Mouse (Mus musculus) MN1 (cell line): ENCODE data around the gene Irf3.

Experiments
- DNase-seq: peaks from one replicate; pipeline ENCODE4 v3.0.0-alpha.2; 2016; ENCODE audit warnings: low spot score

The Irf3 gene

DNA sequence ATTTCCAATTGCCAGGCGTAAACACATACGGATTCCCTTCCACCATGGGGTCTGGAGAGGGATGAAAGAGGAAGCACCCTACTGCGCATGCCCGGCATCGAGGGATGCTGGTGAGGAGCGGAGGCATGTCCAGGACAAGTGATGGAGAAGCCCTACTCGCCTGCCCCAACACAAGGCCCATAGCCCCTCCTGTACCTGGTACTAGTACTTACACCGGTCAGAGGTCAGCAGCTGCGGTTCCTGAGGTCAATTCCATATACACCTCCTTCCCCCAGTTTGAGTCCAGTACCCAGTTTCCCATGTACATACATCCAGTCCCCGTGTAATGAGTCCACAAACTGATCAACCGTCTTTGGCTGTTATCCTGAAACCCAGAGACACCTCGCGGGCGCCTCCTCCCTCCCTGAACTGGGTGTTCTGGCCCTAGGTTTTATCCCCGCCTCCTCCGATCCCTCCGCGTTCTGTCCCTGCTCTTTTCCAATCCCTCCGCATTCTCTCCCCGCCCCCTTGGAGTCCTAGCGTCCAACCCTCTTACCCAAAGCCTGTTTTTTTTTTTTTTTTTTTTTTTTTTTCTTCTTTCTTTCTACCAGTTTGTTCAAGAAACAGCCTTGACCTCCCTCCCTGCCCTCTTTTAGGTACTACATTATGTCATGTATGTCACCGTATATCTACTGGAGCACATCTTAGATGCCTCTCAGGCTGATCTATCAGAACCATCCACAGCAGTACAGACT, 22.9 kb upstream of the Irf3 start, which contains the start of gene Cpt1c:
Gene Cpt1c, minus strand, starts transcription at position 469 of the 734 bp plus-strand sequence.
- DNase-seq, result peak; percentile 93

DNA sequence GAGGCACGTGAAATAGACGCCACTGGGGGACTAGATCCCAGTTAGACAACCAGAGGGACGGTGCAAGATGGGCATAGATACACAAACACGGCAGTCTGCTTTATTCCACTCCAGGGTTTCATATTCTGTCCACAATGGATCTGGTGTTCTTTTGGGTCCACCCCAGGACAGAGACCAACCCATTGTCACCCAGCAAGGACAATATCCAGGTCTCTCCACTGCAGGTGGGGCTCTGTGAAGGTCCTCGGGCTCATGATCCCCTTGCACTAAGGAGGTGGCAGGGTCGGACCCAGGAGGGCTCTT, 22.4 kb upstream of the Irf3 start:
- no peak for DNase-seq

DNA sequence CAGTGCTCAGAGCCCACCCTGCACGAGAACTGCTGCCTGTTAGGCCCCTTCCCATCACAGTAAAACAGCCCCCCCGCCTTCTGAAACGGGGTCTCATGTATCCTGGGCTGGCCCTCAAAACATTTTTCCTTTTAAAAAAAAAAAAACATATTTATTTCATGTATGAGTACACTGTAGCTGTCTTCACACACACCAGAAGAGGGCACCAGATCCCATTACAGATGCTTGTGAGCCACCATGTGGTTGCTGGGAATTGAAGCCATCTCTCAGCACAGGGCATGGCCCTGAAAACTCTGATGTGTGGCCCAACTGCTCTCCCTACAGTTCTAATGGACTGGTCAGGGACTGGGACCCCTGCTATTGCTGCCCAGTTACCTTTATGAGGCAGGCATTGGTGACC, 19.1 kb upstream of the Irf3 start:
- no peak for DNase-seq

DNA sequence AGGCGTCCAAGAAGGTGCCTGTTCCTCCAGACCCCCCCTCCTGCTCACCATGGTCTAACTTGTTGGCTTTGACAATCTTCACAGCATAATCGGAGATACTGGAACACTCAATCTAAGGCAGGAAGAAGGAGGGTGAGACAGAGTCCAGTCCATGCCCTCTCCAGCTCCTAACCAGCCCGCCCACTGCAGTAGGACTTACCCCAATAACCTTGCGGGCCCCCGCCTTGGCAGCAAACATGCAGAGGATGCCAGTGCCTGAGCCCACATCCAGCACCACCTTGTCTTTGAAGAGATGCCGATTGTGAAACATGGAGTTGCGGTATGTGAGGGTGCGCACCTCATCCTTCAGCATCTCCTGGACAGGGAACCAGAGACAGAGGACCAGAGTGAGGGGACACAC, 15.9 kb upstream of the Irf3 start:
- DNase-seq, result no peak

DNA sequence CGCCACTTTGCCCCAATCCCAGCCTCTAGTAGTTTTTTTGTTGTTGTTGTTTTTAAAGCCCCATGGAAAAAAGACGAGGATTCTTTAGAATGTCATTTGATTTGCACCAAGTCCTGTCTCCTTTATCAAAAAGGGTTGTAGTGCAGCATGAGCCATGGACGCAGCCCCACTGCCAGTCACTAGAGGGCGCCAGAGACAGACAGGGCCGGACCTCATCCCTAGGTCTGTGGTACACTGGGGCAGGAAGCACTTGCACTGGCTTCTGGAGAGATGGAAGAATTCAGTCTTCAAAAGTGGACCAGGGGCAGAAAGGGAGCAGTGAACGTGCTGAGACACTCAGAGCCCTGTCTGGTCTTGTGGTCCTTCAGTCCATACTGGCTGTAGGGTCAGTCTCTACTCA, 14.4 kb upstream of the Irf3 start:
- DNase-seq, result peak; percentile 83

DNA sequence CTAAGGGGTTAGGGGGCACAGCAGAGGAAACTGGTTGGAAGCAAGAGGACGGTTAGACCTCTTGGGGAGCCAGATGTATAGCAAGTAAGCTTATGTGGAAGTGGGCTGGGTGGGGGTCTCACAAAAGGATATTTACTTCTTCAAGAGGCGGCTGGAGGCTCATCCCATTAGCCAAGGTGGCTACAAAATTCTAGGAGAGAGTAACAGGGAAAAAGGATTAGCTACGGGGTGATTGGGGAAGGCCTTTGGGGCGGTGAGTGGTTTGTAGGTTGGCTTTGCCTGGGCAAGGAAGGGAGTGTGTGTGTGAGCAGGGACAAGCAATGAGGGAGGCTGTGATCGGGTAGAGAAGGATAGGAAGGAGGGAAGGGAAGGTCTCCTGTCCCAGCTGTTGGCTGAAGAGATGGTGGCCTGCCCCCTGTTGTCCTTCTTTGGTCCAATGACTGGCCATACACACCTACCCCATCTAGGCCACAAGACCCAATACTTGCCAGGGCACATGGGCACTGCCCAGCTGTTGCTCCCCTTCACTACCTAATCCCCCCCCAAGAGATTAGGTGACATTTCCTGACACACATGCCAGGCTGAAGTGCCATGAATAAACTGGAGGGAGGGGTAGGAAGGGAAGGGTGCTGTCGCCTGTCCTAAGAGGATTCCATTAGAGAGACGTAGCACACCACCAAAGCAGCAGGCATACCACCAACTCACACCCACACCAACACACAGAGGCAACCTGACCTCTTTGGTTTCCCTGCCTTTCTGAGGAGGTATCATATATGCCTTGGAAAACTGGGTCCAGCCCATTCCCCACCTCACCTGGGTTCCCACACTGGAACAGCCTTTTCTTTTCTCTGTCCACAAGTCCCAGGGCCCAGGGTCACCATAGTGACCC, 13.3 kb upstream of the Irf3 start:
- DNase-seq, result no peak

DNA sequence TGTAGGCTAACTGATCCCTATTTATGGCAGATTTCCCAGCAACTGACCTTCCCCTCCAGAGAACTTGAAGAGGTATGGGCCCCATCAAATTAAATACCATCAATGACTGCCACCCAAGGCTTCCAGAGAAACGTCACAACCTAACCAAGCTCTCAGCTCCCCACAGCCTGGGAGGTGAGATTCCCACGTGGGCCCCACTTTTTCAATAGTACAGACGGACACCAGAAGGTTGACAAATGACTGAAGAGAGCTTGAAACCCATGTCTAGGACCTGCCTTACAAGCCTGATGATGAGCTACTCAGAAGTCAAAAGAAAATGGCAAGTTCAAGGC, 12.6 kb upstream of the Irf3 start:
- DNase-seq, result no peak

DNA sequence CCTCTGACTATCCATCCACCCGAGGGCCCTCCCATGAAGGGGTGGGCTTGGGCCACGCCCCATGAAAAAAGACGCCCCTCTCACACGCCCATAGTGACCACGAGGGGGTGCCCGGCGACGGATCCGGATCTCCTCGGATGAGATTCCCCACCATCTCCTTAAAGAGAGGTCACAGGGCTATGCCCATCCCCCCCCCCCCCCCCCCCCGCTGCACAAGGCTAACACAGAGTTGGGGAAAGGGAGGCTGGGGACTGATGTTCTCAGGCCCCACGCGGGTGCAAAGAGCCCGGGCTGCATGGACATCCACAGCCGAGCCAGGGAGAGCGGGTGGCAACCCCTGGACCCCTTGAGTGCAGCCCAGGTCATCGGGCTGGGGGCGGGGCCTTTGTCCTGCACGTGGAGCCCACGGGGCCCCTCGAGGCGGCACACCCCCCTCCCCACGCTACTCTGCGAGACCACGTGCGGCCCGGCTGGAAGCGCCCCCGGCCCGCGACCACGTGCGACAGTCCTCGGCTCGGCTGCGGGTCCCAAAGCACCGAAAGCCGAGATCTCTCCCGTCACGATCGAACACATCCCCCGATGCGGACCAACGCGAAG, 11.8 kb upstream of the Irf3 start:
- peak; percentile 78 for DNase-seq

DNA sequence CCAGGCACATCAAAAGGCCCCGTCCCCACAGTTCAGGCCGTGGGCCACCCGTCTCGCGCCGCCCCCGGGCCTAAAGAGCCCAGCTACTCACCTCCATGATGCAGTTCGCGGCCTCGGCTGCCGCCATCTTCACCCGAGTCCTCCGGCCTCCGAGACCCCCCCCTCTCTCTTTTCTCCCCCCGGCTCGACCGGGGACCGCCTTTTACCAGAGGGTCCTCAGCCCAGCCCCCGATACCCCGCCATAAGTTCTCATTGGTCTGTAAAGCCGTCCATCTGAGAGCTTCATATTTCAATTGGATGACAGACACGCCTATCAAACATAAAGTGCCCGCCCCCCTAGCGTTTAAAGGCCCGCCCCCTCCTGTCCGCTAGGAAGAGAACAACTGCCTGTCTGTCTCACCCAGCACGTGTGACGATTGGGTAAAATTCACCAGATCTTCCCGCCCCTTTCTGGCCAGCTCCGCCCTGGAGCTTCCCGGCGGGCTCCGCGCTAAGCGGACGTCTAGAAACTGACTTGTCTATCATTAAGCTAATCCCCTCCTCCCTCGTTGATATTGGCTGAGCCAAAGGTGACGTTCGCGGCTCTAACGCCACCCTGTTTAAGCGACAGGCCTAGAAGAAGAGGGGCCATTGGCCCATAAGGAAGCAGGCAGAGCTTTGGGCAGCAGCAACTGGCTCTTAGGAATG, 11.1 kb upstream of the Irf3 start, which contains the start of gene Prmt1:
Gene Prmt1, minus strand, starts transcription at position 377 of the 687 bp plus-strand sequence.
- peak; percentile 98 for DNase-seq

DNA sequence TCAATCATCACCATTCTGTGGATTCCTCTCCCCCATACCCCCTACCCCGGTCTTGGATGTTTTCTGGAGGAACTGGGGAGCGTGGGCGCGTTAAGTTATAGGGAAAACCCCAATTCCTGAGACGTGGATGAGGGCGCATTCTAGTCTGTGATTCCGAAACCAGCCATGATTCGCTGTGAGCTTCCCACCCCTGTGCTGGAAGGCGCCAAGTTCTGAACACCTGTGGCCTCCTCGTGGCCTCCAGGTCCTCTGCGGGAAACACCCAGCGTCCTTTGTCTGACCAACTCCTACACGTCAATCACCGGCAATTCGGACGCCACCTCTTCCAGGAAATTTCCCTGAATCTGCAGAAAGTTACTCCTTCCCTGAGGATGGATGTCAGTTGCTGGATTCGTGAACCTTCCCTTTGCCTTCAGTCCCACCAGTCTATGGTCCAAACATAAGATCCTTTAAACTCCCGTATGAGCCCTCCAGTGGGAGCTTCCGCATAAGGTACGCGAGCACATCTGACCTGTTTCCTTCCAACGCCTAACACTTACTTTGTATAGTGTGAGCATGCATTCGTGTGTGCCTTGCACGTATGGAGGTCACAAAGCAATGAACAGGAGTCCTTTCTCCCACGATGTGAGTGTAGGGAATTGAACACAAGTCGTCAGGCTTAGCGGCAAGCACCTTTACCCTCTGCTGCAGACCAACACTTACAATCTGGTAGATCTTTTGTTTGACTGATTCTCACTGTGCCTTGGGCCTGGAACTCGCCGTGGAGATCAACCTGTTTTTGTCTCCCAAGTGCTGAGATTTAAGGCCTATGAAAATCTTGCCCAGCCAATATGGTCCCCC, 10.3 kb upstream of the Irf3 start:
- DNase-seq, result no peak

DNA sequence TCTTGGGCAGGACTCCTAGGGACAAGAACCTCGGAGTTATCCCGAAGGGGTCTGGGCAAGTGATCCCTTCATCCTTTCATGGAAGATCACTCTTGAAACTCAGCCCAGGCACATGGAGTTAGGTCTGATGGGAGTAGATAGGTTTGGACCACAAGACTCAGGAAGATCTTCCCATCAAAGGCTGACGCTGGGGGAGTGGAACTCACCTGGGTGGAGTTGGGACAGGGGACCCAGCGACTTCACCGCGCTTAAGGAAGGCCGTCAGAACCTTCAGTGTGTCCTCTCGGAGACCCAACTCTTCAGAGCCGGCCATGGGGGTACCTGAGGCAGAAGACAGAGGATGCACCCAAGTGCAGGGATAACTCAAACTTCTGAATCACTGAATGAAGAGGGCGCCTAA, 776 bp upstream of the Irf3 start:
- DNase-seq, result no peak

DNA sequence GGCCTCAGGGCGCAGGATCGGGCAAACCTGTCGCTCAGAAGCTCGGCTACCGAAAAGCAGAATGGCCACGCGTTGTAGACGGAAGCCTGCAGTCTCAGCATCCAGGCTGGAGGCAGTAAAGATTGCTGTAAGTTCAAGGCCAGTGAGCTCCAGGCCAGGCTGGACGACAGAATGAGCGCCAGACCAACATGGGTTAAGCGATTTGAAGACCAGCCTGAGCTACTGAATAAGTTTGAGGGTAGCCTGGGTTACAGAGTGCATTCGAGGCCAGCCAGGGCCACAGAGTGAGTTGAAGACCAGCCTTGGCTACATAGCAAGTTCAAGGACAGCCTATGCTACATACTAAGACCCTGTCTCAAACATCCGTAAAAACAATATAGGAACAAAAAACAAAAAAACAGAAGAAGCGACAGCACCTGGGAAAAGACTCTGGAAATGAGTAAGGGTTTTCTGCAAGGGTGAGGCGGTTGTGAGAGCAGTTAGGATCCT, 536 bp downstream of the Irf3 start:
- no peak for DNase-seq

DNA sequence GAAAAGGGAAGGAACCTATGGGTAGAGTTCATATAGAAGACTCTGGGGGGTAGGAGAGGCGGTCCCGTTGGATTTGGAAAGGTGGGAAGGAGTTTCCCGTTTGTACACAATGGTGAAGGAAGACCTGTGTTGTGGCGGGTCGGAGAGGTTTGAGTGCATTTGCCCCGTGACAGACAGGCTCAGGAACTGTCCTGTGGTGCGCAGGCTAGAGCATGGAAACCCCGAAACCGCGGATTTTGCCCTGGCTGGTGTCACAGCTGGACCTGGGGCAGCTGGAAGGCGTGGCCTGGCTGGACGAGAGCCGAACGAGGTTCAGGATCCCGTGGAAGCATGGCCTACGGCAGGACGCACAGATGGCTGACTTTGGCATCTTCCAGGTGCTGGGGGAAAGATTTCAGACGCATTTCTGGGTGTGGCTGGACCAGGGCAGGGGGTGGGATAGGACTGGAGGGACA, 1.1 kb downstream of the Irf3 start, which contains the start of gene Bcl2l12:
Gene Bcl2l12, minus strand, starts transcription at position 212 of the 455 bp plus-strand sequence.
- peak; percentile 73 for DNase-seq

DNA sequence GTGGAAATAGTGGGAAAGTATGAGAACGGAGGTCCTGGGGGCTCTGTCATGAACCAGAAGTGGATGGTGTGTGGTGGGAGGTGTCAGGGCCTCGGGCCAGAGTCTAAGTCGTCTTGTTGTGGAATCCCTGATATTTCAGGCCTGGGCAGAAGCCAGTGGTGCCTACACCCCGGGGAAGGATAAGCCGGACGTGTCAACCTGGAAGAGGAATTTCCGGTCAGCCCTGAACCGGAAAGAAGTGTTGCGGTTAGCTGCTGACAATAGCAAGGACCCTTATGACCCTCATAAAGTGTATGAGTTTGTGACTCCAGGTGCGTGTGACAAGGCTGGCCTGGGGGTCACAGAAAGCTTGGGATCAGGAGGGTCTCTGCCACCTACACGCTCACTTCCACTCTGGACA, 2.3 kb downstream of the Irf3 start:
- DNase-seq, result no peak

DNA sequence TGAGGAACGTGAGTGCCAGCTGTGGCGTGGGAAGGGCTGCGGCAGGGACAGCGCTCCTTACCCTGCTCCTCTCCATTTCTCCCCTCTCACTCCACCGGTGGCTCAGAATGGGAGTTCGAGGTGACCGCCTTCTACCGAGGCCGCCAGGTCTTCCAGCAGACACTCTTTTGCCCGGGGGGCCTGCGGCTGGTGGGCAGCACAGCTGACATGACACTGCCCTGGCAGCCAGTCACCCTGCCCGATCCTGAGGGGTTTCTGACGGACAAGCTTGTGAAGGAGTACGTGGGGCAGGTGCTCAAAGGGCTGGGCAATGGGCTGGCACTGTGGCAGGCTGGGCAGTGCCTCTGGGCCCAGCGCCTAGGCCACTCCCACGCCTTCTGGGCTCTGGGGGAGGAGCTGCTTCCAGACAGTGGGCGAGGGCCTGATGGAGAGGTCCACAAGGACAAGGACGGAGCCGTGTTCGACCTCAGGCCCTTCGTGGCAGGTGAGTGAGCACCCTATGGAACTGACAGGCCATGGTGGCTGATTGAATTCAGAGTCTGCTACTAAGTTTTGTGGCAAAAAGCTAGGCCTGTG, 3.2 kb downstream of the Irf3 start:
- peak; percentile 30 for DNase-seq

DNA sequence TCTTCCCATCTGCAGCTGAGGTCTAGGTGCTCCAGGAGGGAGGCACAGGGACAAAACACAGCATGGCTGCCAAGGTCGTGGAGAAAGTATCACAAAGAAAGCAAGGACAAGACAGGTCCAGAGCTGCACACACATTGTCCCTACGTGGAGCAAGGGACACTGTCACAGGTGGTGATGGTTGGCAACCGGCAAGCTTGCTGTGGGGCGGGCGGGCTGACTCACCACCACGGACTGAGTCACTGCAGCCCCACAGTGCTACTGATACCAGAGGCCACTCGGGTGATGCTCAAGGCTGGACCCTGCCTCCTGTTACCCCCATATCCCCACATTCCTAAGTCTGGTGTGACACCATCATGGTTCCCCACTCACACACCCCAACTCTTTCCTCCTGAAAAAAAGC, 5.0 kb downstream of the Irf3 start:
- DNase-seq, result no peak

DNA sequence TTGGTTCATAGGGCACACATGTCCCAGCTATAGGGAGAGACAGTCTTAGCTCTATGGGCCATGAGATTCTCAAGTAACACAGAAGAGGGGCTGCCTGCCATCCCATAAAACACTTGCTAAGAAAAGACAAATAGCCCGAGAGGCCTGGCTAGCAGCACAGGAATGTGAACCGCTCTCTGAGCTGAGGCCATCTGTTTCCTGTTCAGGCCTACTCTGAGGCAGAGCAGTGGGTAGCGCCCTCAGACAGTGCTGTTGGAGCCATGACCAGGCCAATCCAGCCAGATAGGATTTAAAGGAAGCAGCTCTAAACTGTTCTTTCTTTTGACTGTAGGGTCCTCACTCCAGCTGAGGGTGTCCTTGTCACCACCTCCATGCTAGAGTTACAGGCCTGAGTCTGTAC, 7.1 kb downstream of the Irf3 start:
- no peak for DNase-seq

DNA sequence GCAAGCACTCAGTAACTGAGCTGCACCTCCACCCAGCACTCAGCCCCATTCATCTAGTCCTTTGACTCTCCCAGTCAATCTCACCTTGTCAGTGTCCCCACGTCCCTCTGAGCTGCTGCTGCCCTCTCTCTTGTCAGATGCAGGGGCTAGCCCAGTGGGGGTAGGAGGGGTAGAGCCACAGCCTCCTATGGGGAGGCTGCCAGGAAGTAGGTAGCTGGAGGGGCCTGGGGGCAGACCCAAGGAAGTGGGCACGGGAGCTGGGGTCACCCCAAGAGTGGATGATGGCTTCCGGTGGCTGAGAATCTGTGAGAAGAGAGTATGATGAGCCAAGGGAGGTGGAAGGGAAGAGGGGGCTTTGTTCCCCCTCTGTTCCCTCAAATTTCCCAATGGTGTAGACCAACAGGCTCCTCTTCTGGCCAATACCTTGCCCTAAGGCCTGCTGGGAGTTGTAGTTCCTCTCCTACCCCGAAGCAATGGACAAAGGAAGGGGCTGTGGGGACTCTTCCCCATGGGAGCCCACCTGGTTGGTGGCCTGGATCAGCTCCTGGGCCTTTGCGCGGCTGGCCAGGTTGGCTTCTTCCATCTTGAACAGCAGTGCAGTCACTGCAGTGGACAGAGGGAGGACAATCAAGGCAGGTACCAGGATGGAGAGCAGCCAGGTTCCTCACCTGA, 8.0 kb downstream of the Irf3 start:
- no peak for DNase-seq

DNA sequence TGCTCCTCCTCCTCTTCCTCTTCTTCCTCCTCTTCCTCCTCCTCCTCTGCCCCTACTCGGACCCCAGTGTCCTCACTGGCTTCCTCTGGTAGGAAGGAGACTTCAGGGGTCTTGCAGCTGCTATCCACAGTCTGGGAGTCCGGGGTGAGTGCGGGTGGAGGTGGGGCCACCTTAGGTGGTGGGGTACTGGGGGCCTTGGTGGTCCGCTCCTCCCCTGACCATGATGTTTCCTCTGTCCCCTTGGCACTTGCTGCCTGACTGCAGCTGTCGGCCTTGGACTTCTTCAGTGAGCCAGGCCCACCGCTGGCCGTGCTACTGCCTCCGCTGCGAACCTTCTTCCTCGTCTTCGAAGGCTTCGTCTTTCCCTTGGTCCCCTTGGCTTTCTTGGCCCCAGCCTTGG, 9.1 kb downstream of the Irf3 start:
- DNase-seq, result no peak

DNA sequence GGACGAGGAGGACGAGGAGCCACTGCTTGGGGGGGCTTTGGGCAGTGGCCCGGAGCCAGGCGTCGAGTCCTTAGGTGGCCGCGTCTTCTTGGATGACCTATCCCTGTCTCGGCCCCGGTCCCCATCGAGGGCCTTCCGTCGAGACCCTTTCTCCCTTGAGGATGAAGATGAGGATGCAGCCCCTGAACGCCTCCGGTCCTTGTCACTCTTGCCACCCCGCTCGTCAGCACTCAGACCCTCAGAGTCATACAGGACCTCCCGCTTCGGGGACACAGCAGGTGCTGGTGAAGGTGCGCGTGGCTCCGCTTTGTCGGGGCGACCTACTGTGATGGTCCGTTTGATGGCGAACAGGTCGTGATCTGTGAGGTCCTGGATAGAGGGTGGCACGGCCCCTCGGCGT, 9.7 kb downstream of the Irf3 start:
- DNase-seq, result no peak
